Mouse (Mus musculus): ENCODE results near the gene Dand5. TPM values are rescaled to one million over a fixed set of nuclear protein-coding genes. Genes with fewer than 3 reads are reported as not detected.
A peak's percentile ranks its signal among the peaks of the same experiment; 100 is the strongest.
"Not testable (repeated sequence)": the region's sequence is repeated elsewhere in the genome, so short reads cannot be mapped to it uniquely, and the experiment has no call there.

Gene Dand5
- total RNA-seq, 1 experiment from 2014 or later: 2.8 TPM

DNA sequence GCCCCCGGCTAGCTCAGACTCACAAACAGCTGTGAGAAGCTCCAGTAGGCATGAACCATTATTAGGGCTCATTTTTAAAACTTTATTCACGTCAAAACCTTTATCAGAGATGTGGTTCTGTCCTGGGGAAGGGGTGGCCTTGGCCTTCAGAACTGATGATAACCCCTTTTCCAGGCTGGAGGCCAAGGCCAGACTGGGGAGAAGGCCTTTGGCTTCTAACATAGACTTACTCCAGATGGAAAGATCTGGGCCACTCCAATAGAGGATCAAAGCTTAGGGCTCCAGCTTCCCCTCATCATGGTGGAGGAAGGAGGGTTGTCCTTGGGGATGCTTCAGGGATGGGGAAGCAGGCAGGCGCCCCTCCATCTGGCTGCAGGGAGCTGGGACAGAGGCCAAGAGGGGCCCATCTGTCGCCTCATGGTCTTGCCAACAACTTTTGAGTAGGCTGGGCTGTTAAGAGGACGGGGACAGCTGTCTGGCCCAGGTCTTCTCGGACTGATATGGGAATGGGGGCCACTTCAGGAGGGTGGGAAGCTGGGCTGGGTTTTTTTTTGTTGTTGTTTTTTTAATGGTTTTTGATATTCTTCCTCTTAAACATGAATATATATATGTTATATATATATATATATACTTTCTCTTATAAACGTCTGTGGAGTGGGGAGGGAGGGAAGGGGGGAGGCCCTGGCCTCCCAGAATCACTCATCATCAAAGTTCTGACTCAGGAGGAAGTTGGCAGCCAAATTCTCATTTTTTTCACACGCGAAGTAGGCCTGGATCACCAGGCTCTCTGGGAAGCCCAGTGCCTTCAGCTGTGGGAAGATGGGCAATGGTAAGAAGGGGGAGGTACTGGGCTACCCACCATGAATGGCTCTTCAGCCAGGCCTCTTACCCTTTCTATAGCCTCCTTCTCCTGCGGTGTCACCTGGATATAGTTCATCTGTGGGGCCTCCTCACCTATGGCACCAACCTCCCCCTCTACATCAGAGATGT, 12.5 kb upstream of the Dand5 start:
- ATAC-seq (replicated peaks; ENCODE audit: low read depth, poor library complexity, severe bottlenecking): no peak

DNA sequence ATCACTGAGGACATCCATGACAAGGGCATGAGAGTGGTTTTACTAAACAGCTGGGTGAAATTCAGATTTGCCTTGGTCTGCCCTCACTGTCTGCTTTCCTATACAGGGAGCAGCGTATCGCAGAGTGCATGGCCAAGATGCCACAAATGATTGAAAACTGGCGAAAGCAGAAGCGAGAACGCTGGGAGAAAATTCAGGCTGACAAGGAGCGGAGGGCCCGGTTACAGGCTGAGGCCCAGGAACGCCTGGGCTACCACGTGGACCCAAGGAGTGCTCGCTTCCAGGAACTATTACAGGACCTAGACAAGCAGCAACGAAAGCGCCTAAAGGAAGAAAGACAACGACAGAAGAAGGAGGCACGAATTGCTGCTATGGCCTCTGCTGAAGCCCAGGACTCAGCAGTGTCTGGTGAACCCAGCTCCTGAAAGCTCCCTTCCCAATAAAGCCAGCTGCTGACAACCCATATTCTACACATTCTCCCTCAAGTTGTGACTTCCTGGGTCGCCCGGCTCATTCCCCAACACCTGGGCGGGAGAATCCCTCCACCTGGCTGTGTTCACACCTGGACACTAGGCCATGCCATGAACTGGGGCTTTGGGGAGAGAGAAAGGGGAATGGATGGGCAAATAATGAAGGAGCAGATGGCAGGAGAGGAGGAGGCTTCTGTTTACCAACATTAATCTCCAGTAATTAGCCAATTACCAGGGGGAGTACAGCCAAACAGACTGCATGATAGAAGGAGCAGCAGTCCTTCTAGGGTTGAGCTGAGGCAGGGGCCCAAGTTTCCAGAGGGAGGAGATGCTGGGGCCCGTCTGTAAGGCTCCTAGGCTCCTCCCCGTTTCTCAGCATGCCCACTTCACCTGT, 11.6 kb upstream of the Dand5 start:
- ATAC-seq (replicated peaks; ENCODE audit: low read depth, poor library complexity, severe bottlenecking): no peak

DNA sequence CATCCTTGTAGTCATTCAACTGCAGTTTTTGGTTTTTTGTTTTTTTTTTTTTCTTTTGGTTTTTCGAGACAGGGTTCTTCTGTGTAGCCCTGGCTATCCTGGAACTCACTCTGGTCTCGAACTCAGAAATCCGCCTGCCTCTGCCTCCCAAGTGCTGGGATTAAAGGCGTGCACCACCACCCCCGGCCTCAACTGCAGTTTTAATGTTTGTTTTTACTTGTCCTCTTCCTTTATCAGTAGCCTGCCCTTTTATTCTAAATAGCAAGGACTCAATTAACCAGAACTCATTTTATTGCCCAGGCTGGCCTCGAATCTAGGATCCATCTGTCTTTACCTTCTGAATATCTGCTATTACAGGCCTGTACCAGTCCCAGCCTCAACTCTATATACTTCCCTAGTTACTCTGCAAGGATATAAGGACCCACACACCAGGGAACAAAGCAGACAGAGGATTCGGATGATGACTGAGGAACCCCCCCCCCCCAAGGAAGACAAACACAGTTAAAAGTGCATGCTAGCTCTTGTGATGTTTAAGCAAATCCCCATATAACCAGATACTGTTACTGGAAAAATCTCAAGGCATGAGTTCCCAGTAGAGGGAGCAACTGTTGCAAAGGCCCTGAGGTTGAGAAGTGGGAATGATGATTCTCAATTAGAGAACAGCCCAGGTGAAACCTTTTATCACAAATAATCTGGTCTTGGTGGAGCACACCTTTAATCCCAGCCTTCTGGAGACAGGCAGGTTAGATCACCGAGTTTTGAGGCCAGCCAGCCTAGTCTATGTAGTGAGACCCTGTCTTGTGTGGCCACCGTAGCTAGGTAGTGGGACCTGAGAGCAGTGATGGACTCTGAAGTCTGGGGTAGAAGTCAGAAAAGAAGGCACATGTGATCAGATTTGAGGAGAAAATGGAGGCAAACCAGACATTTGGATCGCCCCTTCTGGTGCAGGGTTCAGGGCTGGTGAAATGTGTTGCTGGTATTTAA, 10.4 kb upstream of the Dand5 start:
- no peak for ATAC-seq (replicated peaks; ENCODE audit: low read depth, poor library complexity, severe bottlenecking)

DNA sequence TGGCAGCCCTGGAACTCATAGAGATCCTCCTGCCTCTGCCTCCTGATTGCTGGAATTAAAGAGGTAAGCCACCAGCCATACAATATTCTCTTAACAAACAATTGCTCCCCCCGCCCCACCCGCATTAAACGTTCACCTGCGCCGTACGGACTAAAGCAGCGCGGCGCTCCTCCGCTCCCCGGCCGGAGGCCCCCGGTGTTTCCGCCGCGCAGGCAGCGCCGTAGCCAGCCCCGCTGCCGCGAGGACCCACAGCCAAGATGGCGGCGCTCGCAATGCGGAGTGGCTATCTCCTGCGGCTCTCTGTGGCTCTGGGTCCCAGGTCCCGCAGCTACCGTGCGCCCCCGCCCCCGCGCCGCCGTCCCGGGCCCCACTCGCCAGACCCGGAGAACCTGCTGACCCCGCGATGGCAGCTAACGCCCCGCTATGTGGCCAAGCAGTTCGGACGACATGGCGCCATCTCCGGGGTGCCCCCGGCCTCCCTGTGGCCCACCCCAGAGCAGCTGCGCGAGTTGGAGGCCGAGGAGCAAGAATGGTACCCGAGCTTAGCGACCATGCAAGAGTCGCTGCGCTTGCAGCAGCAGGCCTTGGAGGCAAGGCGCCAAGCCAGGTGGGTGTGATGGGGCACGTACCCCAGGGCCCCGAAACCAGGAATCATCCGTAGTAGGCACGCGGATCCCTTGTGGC, 9.6 kb upstream of the Dand5 start:
- peak; percentile 76 for ATAC-seq (replicated peaks; ENCODE audit: low read depth, poor library complexity, severe bottlenecking)

DNA sequence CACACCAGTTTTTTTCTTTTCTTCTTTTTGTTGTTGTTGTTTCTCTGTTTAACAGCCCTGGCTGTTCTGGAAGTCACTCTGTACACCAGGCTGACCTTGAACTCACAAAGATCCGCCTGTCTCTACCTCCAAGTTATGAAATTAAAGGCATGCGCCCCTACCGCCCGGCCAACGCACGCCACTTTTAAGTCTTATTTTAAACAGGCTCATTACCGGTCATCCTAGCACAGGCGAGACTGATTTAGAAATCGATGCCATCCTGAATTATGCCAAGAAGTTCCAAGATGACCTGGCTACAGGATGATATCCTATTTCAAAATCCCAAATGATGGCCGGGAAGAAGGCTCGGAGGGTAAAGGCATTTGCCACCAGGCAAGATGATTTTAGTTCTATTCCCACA, 8.9 kb upstream of the Dand5 start, which contains the start of gene Gadd45gip1:
TSS of gene Gadd45gip1 (plus strand) at position 33 of the 400 bp plus-strand sequence.
- peak; percentile 71 for ATAC-seq (replicated peaks; ENCODE audit: low read depth, poor library complexity, severe bottlenecking)

DNA sequence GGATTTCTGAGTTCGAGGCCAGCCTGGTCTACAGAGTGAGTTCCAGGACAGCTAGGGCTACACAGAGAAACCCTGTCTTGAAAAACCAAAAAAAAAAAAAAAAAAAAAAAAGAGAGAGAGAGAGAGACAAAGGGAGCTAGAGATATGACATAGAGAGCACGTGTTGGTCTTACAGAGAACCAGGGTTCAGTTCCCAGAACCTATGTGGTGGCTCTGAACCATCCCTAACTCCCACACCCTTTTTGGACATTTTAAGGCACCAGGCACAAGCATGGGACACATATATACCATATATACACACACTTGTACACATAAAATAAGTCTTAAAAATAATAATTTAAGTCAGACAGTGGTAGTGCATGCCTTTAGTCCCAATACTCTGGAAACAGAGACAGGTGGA, 3.9 kb upstream of the Dand5 start:
- ATAC-seq (replicated peaks; ENCODE audit: low read depth, poor library complexity, severe bottlenecking): not testable (repeated sequence)

DNA sequence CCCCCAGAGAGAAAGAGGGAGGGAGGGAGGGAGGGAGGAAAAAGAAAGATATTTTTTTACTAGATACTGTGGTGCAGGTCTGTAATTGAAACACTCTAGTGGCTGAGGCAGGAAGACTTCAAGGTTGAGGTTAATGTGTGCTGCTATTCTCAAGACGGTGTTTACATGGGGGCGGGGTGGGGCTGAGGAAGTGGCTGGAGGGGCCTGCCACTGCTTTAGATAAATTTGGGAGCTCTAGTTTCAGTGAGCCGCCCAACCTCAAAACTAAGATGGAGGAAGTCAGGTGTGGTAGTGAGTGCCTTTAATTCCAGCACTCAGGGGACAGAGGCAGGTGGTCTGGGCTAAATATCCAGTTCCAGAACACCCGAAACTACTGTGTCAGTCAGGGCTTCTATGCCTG, 3.0 kb upstream of the Dand5 start:
- ATAC-seq (replicated peaks; ENCODE audit: low read depth, poor library complexity, severe bottlenecking): peak; percentile 65

DNA sequence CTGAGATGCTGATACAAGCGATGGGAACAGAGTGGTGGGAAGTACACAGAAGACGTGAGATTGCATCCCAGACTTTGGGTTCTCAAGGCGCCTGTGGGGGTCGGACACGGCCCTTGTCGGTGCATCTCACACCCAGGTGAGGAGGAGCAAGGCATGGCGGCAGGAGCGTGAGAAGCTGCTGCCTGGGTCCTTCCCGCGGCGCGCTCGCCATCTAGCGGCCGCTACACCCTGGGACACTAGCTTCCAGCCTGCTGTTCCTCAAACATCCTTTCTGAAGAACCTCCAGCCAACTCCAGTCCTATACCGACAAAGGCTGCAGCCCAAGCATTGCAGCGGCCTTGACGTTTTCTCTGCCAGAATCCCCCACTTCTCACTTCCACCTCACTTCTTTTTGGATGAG, 1.0 kb upstream of the Dand5 start:
- ATAC-seq (replicated peaks; ENCODE audit: low read depth, poor library complexity, severe bottlenecking): peak; percentile 94

DNA sequence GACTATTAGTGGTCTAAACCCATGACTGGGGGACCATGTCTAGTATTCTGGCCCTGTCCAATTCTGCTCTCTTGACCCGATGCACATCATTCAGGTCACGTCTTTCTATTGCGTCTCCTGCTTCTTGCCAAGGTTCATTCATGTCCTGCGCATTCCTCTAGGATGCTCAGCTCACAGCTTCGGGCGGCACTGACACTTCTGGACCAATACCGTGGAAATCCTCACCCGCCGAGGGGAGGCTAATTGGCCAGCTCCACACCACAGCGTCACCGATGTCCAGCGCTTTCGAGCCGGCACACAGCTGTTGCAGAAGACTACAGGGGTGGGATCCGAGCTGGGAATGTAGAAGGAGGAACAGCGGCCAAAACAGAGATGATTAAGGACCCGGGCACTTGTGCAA, 6.5 kb downstream of the Dand5 start:
- ATAC-seq (replicated peaks; ENCODE audit: low read depth, poor library complexity, severe bottlenecking): no peak

DNA sequence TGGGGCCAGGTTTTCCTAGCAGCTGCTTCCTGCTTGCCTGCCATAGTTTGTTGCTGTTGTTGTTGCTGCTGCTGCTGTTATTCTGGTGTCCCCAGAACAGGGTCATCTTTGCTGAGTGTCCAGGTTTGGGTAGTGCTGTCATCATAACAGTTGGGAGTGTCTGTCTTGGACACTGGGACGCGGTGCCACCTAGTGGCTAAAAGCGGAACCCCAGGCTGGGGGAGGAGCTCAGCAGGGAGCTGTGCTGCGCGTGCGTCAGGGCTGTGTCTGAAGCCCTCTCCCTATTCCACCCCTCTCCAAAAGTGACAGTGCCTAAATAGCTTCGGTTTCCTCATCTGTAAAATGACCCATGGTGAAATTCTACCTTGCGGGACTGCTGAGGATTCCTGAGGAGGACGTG, 7.1 kb downstream of the Dand5 start:
- peak; percentile 84 for ATAC-seq (replicated peaks; ENCODE audit: low read depth, poor library complexity, severe bottlenecking)

DNA sequence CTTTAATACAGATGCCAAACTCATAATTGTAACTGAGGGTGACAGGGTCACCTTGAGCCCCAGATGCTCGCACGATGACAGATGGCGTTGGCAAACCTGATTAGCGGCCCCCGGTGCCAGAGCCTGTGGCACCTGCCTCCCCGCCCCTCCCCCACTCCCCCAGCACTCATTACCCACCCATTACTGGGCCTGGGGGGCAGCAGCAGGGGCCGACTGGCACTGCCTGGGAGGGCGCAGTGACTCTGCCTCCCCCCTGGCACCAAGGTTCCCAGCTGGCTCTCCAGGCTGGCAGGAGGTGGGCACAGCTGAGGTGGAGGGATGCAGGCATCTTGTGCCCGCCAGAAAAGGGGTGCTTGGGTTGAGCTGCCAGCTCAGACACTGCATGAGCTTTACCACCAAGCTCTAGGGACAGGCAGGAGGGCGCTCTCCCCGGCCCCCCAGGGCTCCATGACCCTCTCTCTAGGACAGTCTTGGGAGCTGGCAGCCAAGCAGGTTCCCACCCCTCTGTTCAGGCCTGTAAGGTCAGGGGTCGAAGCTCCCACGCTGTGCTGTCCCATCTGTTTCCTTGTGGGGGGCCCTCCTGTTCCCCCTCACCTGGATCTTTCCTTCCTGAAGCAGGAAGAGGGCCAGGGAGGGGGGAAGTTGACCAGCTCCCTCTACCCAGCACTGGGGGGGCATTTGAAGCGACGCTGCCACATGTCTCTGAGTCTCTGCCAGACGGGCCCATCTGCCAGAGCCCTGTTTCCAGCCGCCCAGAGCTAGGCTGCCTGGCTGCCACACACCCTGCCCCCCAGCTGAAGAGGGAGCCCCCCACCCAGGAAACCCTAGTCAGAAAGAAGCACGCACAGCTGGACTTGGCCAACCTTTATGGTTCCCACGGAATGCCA, 7.8 kb downstream of the Dand5 start:
- no peak for ATAC-seq (replicated peaks; ENCODE audit: low read depth, poor library complexity, severe bottlenecking)

DNA sequence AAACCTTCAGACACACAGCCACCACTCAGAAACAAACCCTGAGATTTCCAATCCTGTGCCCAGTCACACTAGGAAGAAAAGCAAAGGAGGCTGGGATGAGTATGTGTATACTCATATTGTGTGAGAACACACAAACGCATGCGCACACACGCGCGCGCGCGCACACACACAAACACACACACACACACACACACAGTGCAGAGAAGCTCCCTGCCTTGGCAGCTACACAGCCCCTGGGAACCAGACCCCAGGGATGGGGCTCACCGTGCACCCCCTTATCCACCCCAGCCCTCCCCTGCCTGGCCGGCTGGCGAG, 8.4 kb downstream of the Dand5 start:
- ATAC-seq (replicated peaks; ENCODE audit: low read depth, poor library complexity, severe bottlenecking): no peak

DNA sequence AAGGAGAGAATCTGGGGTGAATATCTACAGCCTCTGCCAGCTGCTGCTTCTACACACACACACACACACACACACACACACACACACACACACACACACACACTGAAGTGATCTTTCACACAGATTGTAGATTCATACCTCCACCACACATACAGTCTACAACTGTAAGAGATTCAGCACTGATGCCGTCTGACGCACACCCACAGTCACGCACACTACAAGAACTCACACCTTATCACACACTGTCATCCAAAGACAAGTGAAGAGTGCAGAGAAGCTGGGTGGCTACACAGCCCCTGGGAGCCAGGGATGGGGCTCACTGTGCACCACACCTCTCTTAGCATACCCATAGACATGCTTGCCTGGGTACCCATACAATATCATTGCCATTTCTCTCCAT, 8.8 kb downstream of the Dand5 start:
- ATAC-seq (replicated peaks; ENCODE audit: low read depth, poor library complexity, severe bottlenecking): no peak

DNA sequence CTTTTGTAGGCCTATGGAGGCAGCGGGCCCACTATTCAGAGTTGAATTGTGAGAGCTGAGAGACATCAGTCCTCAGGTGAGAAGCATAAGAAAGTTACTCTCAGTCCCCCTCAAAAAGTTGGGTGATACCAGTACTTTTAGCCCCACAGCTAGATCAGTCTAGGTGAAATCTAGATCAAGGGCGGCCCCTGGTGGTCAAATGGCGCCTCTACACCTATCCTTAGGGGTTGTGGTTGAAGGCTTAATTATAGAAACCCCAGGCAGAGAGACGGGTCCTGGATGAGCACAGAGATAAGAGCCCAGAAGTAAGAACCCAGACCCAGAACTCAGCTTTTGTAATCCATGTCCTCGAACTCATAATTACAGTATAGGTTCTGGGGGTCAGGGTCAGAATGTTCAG, 9.6 kb downstream of the Dand5 start:
- peak; percentile 63 for ATAC-seq (replicated peaks; ENCODE audit: low read depth, poor library complexity, severe bottlenecking)

DNA sequence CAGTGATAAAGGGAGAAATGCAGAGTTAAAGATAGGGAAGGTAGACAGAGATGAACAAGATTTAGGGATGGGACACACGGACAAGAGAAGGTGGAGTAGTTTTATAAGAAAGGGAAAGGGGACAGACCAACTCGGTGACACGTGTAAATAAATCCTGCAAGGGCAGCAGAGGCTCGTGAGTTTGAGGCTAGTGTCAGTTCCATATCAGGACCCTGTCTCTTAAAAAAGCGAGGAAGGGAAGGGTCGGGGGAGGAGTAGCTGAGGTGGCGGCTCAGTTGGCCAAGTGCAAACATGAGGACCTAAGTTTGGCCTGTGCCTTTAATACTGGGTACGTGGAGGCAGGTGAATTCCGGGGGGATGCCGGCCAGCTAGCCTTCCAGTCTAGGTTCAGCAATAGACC, 11.3 kb downstream of the Dand5 start:
- no peak for ATAC-seq (replicated peaks; ENCODE audit: low read depth, poor library complexity, severe bottlenecking)

DNA sequence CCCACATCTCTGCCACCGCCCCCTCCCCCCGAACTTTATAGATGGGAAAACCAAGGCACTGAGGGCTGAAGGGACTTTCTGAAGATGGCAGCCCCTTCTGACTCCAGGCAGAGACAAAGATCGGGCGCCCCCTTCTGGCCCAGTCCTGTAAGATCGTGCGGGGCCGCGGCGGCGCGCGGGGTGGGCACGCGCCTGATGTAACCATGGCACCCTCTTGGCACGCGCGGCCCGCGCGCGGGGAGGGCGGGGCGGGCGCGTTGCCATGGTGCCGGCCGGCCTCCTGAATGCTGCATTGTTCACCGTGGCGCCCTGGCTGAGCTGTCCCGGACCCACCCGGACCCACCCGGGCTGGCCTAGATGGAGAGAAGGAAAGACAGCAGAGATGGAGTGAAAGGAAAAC, 11.7 kb downstream of the Dand5 start:
- ATAC-seq (replicated peaks; ENCODE audit: low read depth, poor library complexity, severe bottlenecking): peak; percentile 64

DNA sequence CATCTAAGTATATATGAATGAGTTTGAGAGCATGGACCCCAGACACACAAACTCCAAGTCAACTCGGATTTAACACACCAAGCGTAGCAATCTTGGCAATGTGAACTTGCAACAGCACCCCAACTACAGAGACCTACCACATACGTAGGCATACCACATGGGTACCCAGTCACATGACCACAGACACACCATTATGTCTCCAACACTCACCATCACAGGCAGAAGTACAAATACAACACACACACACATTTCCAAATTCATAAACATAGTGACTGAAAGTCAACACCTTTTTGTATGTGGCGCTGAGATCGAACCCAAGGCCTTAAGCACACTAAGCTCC, 12.7 kb downstream of the Dand5 start:
- ATAC-seq (replicated peaks; ENCODE audit: low read depth, poor library complexity, severe bottlenecking): no peak

DNA sequence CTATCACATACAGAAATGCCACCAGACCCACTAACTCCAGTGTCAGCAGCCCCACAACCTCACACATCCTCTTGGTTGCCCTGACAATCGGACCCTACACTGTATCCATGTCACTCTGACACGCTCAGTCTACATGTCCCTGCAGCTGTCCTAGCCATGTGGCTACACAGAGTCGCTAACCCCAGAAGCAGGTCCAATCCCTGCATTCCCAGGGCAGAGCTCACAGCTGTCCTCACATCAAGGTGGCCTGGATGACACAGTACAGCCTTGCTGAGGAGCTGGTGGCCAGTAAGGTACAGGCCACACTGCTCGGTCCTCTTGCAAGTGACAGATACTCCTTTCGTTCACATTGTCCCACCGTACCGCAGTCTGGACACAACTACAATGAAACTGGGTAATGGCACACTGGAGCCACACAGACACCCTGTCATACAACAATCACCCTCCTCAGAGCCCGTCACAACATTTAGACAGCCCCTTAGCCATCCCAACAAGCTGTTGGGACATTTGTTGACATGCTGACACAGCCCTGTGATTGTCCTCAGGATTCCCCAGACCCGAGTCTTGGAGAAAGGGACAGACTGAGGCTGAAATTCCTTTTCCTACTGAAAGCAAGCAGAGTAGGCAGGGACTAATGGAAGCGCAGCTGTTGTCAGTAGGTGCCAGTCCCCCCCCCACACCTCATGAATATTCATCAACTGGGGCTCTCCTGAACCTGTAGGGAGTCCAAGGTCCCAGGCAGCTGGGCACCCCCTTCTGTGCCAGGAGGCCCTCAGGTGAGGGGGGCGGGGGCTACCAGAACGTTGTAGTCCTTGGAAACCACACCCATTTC, 13.3 kb downstream of the Dand5 start:
- ATAC-seq (replicated peaks; ENCODE audit: low read depth, poor library complexity, severe bottlenecking): no peak

Data from common myeloid progenitor, adult 5-6 weeks (primary cell).